Mouse (Mus musculus): Measurements from ENCODE around the gene Stag2. TPM values are rescaled to one million over a fixed set of nuclear protein-coding genes. Genes with fewer than 3 reads are reported as not detected.

The Stag2 gene
- polyA plus RNA-seq, 2 experiments = 39.8 to 56.1 TPM

- DNase-seq (ENCODE audit: low spot score) = no peak
- no peak overlapping the region for H3K27ac ChIP-seq (replicated peaks; ENCODE audit: low read depth, low read length)
- no peaks in the 10 kb centered on the region for H3K36me3 ChIP-seq (ENCODE audit: control insufficient read depth, insufficient read depth, low read length)
- no peaks in the 10 kb centered on the region for H3K4me1 ChIP-seq (ENCODE audit: control insufficient read depth, insufficient read depth, low read length)
- no peak for ATAC-seq (ENCODE audit: low FRiP score, low read depth)
- no peak overlapping the region for H3K4me2 ChIP-seq (replicated peaks; ENCODE audit: low read depth, low read length, severe bottlenecking)
- H3K27me3 ChIP-seq (ENCODE audit: control insufficient read depth, insufficient read depth, low read length) = no peaks in the 10 kb centered on the region
- H3K9me3 ChIP-seq (ENCODE audit: control insufficient read depth, low read length) = no peaks in the 10 kb centered on the region
- no peak overlapping the region for H3K4me3 ChIP-seq (replicated peaks; ENCODE audit: low read length)
- 90% methylated on average over 5 of the region's 5 CpGs for WGBS
- TF ChIP-seq POLR2A (IDR thresholded peaks at IDR 0.05; ENCODE audit: borderline replicate concordance, extremely low read depth, insufficient read depth, insufficient read length) = no peak
- H3K9ac ChIP-seq (ENCODE audit: low read depth, low read length, severe bottlenecking) = no peak overlapping the region
Observed at GRCm38 (mm10) chrX:42170811-42171210, 21.7 kb downstream of the Stag2 start.

DNA sequence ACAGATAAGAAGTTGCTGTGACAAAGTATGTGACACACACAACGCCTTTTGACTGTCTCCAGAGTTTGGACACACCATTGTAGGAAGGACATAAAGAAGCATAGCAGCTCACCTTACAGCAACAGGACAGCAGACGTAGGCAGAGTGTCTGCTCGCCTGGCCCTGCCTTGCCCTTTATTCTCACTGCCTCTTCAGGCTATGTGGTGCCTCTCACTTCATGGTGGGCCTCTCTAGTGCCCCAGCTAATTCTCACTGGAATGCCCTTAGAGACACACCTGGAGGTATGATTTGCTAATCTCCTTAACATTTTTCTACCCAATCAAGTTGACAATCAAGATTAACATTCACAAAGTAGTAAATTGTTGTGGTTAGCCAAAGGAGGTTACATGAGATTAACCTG, 38.5 kb downstream of the Stag2 start:
- H3K27ac ChIP-seq (replicated peaks; ENCODE audit: low read depth, low read length) = no peak overlapping the region
- no peak for ATAC-seq (ENCODE audit: low FRiP score, low read depth)
- H3K36me3 ChIP-seq (ENCODE audit: control insufficient read depth, insufficient read depth, low read length) = no peaks in the 10 kb centered on the region
- no peaks in the 10 kb centered on the region for H3K9me3 ChIP-seq (ENCODE audit: control insufficient read depth, low read length)
- no peak overlapping the region for H3K4me2 ChIP-seq (replicated peaks; ENCODE audit: low read depth, low read length, severe bottlenecking)
- H3K4me3 ChIP-seq (replicated peaks; ENCODE audit: low read length) = no peak overlapping the region
- H3K27me3 ChIP-seq (ENCODE audit: control insufficient read depth, insufficient read depth, low read length) = no peaks in the 10 kb centered on the region
- TF ChIP-seq POLR2A (IDR thresholded peaks at IDR 0.05; ENCODE audit: borderline replicate concordance, extremely low read depth, insufficient read depth, insufficient read length) = no peak
- no peaks in the 10 kb centered on the region for H3K4me1 ChIP-seq (ENCODE audit: control insufficient read depth, insufficient read depth, low read length)
- H3K9ac ChIP-seq (ENCODE audit: low read depth, low read length, severe bottlenecking) = no peak overlapping the region
- DNase-seq (ENCODE audit: low spot score) = no peak
- WGBS = 83% methylated on average over 3 of the region's 3 CpGs

- Histone ChIP-seq H3K27ac (replicated peaks; ENCODE audit: low read depth, low read length) (no peak overlapping the region), H3K27me3 (ENCODE audit: control insufficient read depth, insufficient read depth, low read length) (no peaks in the 10 kb centered on the region), H3K36me3 (ENCODE audit: control insufficient read depth, insufficient read depth, low read length) (no peaks in the 10 kb centered on the region), H3K4me1 (ENCODE audit: control insufficient read depth, insufficient read depth, low read length) (no peaks in the 10 kb centered on the region), H3K4me3 (replicated peaks; ENCODE audit: low read length) (no peak overlapping the region), H3K9me3 (ENCODE audit: control insufficient read depth, low read length) (no peaks in the 10 kb centered on the region), H3K9ac (ENCODE audit: low read depth, low read length, severe bottlenecking) (no peak overlapping the region), H3K4me2 (replicated peaks; ENCODE audit: low read depth, low read length, severe bottlenecking) (no peak overlapping the region)
- no peak for TF ChIP-seq POLR2A (IDR thresholded peaks at IDR 0.05; ENCODE audit: borderline replicate concordance, extremely low read depth, insufficient read depth, insufficient read length)
- ATAC-seq (ENCODE audit: low FRiP score, low read depth) = no peak
- WGBS = 70% methylated on average over 2 of the region's 2 CpGs
- DNase-seq (ENCODE audit: low spot score) = no peak
Observed at GRCm38 (mm10) chrX:42188825-42189426, 39.8 kb downstream of the Stag2 start.

GRCm38 (mm10) chrX:42194608-42195007, 45.5 kb downstream of the Stag2 start:
- ATAC-seq (ENCODE audit: low FRiP score, low read depth) = no peak
- H3K9me3 ChIP-seq (ENCODE audit: control insufficient read depth, low read length) = no peaks in the 10 kb centered on the region
- H3K27ac ChIP-seq (replicated peaks; ENCODE audit: low read depth, low read length) = no peak overlapping the region
- no peaks in the 10 kb centered on the region for H3K36me3 ChIP-seq (ENCODE audit: control insufficient read depth, insufficient read depth, low read length)
- H3K4me1 ChIP-seq (ENCODE audit: control insufficient read depth, insufficient read depth, low read length) = no peaks in the 10 kb centered on the region
- no peak overlapping the region for H3K9ac ChIP-seq (ENCODE audit: low read depth, low read length, severe bottlenecking)
- 79% methylated on average over 3 of the region's 3 CpGs for WGBS
- H3K4me2 ChIP-seq (replicated peaks; ENCODE audit: low read depth, low read length, severe bottlenecking) = no peak overlapping the region
- DNase-seq (ENCODE audit: low spot score) = no peak
- TF ChIP-seq POLR2A (IDR thresholded peaks at IDR 0.05; ENCODE audit: borderline replicate concordance, extremely low read depth, insufficient read depth, insufficient read length) = no peak
- no peak overlapping the region for H3K4me3 ChIP-seq (replicated peaks; ENCODE audit: low read length)
- no peaks in the 10 kb centered on the region for H3K27me3 ChIP-seq (ENCODE audit: control insufficient read depth, insufficient read depth, low read length)

GRCm38 (mm10) chrX:42202482-42202881, 53.4 kb downstream of the Stag2 start:
- Histone ChIP-seq H3K9ac (ENCODE audit: low read depth, low read length, severe bottlenecking) (no peak overlapping the region), H3K4me2 (replicated peaks; ENCODE audit: low read depth, low read length, severe bottlenecking) (no peak overlapping the region), H3K9me3 (ENCODE audit: control insufficient read depth, low read length) (no peaks in the 10 kb centered on the region), H3K36me3 (ENCODE audit: control insufficient read depth, insufficient read depth, low read length) (no peaks in the 10 kb centered on the region), H3K4me1 (ENCODE audit: control insufficient read depth, insufficient read depth, low read length) (no peaks in the 10 kb centered on the region), H3K27me3 (ENCODE audit: control insufficient read depth, insufficient read depth, low read length) (no peaks in the 10 kb centered on the region), H3K27ac (replicated peaks; ENCODE audit: low read depth, low read length) (no peak overlapping the region), H3K4me3 (replicated peaks; ENCODE audit: low read length) (no peak overlapping the region)
- no peak for ATAC-seq (ENCODE audit: low FRiP score, low read depth)
- no peak for DNase-seq (ENCODE audit: low spot score)
- WGBS = 92% methylated on average over 4 of the region's 4 CpGs
- TF ChIP-seq POLR2A (IDR thresholded peaks at IDR 0.05; ENCODE audit: borderline replicate concordance, extremely low read depth, insufficient read depth, insufficient read length) = no peak

DNA sequence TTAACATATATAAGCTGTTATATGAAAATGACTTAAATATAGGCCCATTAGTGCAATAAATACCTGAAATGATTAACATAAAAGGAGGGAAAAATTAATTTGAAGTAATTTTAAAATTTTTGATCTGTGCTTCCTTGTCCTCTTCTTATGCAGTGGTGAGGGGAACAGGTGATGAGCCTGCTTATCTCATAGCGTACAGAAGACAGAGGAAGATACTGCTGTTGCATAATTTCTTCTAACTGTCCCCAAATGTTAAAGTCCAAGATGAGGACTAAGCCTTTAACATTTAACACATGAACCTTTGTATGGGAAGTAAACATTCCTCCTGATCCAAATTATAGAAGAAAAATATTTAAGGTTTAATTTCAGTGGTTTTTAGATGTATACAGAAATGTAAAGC, 66.6 kb downstream of the Stag2 start:
- 94% methylated on average over 1 of the region's 1 CpGs for WGBS
- DNase-seq (ENCODE audit: low spot score) = no peak

More for the DNA sequence above, 66.6 kb downstream of the Stag2 start:
- H3K9ac ChIP-seq (ENCODE audit: low read depth, low read length, severe bottlenecking) = no peak overlapping the region
- no peaks in the 10 kb centered on the region for H3K4me1 ChIP-seq (ENCODE audit: control insufficient read depth, insufficient read depth, low read length)
- no peaks in the 10 kb centered on the region for H3K27me3 ChIP-seq (ENCODE audit: control insufficient read depth, insufficient read depth, low read length)
- H3K9me3 ChIP-seq (ENCODE audit: control insufficient read depth, low read length) = no peaks in the 10 kb centered on the region
- no peak for ATAC-seq (ENCODE audit: low FRiP score, low read depth)
- H3K27ac ChIP-seq (replicated peaks; ENCODE audit: low read depth, low read length) = no peak overlapping the region
- peaks cover 4% of the 10 kb centered on the region; the same call in 1 of the 2 replicates for H3K36me3 ChIP-seq (ENCODE audit: control insufficient read depth, insufficient read depth, low read length)
- H3K4me2 ChIP-seq (replicated peaks; ENCODE audit: low read depth, low read length, severe bottlenecking) = no peak overlapping the region
- no peak for TF ChIP-seq POLR2A (IDR thresholded peaks at IDR 0.05; ENCODE audit: borderline replicate concordance, extremely low read depth, insufficient read depth, insufficient read length)
- no peak overlapping the region for H3K4me3 ChIP-seq (replicated peaks; ENCODE audit: low read length)
